Mouse (Mus musculus) embryo, embryonic 10 days (tissue): ENCODE measurements at regions not wholly inside any gene's neighbourhood (a gene's known extent, or its start where the extent isn't known, plus 50 kb on each side); places are given as distances from the start of the nearest gene placed in this dataset.

ENCODE experiments used
- DNase-seq: peaks from one replicate; pipeline ENCODE4 v3.0.0-alpha.2; 2015; ENCODE audit warnings: low spot score

DNA sequence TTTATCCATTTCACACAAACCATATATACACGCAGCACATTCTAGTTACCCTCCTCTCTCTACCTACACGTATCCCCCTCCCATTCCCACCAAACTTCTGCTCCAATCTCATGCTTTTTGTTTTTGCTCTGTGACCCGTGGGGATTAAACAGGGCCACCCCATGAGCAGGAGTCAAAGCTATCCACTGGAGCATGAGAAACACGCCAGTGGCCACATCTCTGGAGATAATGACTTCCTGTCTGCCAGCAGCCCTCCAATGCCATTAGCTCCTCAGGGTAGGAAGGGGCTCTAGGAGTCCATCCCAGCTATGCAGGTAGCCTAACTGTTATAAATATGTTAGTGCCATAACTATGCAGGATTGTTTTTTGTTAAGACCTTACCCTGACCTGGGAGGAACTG is 141.9 kb upstream of the Grb10 start:
- DNase-seq, result peak; percentile 34

DNA sequence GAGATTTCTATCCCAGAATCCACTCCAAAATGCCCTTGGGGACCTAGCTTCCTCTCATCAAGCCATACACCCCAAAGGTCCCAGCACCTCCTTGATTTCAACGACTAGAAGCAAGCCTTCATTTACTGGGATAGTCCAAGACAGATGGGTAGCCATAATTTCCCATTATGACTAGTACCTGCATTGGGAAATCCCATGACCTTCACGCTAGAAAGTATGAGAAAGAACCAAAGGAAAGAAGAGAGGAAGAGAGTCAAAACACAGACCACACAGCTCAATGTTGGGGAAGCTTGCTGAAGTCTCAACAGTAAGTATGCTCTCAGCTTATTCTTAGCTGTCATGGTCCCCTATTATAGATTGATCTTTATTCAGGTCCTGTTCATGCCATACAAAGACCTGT is 133.9 kb upstream of the Grb10 start:
- DNase-seq, result no peak

DNA sequence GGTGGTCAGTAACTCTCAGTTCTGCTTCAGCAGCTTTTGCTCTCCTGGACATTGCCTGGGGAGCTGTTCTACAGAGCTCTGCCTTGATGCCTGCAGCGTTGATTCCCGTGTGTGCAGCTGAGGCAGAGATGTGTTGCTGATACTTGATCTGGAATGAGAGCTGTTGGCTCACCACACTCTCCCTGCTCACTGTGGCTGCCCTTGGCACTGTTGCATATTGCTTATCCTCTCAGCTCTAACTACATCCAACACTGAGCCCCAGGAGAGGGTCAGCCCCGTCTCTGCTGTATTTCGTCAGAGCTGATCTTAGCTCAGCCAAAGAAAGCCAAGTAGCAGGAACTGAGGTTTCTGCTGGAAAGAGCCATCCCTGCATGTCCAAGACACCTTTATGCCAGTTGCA is 132.8 kb upstream of the Grb10 start:
- DNase-seq, result no peak

- no peak for DNase-seq
Measured at GRCm38 (mm10) chr11:12168432-12168831, 129.9 kb upstream of the Grb10 start.
